Mouse (Mus musculus) embryonic facial prominence, embryonic 14.5 days (tissue): ENCODE results near the gene Myh10. TPM values are rescaled to one million over a fixed set of nuclear protein-coding genes. Genes with fewer than 3 reads are reported as not detected.

ENCODE experiments used
- ATAC-seq: fragments of 200-750 bp; cut with Nextera tagmentation; 2 replicates; pipeline ENCODE4 v1.8.0; 2017; ENCODE audit warnings: low read depth, moderate number of reproducible peaks, moderate TSS enrichment
- DNase-seq: peaks from one replicate; pipeline ENCODE4 v3.0.0-alpha.2; 2015; ENCODE audit warnings: low spot score
- H3K27ac ChIP-seq: fragments of 300-500 bp; sonication (generic); replicated peaks from 2 replicates; pipeline ENCODE4 v1.5.1; 2014; ENCODE audit warnings: low read depth, mild to moderate bottlenecking, low read length, moderate library complexity
- H3K27me3 ChIP-seq: fragments of 300-500 bp; sonication (generic); replicated peaks from 2 replicates; pipeline ENCODE4 v1.6.1; 2014; ENCODE audit warnings: low read length; ENCODE audit not compliant: control insufficient read depth, insufficient read depth
- H3K36me3 ChIP-seq: fragments of 300-500 bp; sonication (generic); 2 replicates; pipeline ENCODE4 v1.6.1; 2014; ENCODE audit warnings: low read length, mixed read lengths; ENCODE audit not compliant: control insufficient read depth, insufficient read depth
- H3K4me1 ChIP-seq: fragments of 300-500 bp; sonication (generic); 2 replicates; pipeline ENCODE4 v1.6.1; 2014; ENCODE audit warnings: antibody characterized with exemption, low read length; ENCODE audit not compliant: control insufficient read depth, insufficient read depth
- H3K4me2 ChIP-seq: fragments of 300-500 bp; sonication (generic); 2 replicates; pipeline ENCODE4 v1.6.1; 2014; ENCODE audit warnings: low read depth, mild to moderate bottlenecking, low read length, moderate library complexity, mixed read lengths
- H3K4me3 ChIP-seq: fragments of 300-500 bp; sonication (generic); 2 replicates; pipeline ENCODE4 v1.5.1; 2014; ENCODE audit warnings: low read depth, mild to moderate bottlenecking, low read length
- H3K9ac ChIP-seq: fragments of 300-500 bp; sonication (generic); 2 replicates; pipeline ENCODE4 v1.6.1; 2014; ENCODE audit warnings: low read depth, mild to moderate bottlenecking, low read length, moderate library complexity, mixed read lengths
- H3K9me3 ChIP-seq: fragments of 300-500 bp; sonication (generic); 2 replicates; pipeline ENCODE4 v1.6.1; 2016; ENCODE audit warnings: low read length; ENCODE audit not compliant: control insufficient read depth
- WGBS: fragments of 180-500 bp; shearing (Covaris S2); extraction: QIAGEN DNeasy Blood & Tissue Kit; methylation state at CpG from one replicate; pipeline ENCODE4 v1.1.7; 2014; 5-methylcytosine and 5-hydroxymethylcytosine counted together
- polyA plus RNA-seq: library from polyadenylated mRNA; unstranded; fragments of >200 nt; fragmentation: Nextera tagmentation; extraction: Ambion mirVana; gene quantifications from 2 replicates; pipeline ENCODE4 v1.2.1, GENCODE M21; 2014

The Myh10 gene
- polyA plus RNA-seq, 1 experiment from 2014 or later = 103 TPM

DNA sequence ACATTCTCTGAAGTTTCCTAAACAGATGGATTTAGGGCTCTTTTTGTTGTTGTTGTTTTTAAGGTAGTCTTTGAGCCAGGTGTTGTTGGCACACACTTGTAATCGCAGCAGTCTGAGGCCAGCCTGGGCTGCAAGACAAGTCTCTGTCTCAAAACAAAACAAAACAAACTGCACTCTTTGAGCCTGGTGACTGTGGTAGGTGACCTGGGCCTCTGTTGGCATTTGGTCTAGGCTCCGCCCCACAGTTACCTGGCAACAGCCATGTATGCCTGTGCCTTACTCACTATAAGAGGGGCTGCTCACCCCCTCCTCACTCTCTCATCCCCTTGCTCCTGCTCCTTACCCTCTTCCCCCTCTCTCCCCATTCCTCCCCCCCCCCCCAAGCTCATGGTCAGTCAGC lies 170.9 kb downstream of the Myh10 start:
- Histone ChIP-seq H3K27me3 (no peaks in the 10 kb centered on the region), H3K27ac (no peak overlapping the region), H3K4me1 (no peaks in the 10 kb centered on the region), H3K9me3 (no peaks in the 10 kb centered on the region), H3K36me3 (no peaks in the 10 kb centered on the region), H3K4me3 (no peak overlapping the region), H3K9ac (no peak overlapping the region), H3K4me2 (no peak overlapping the region)
- WGBS = 68% methylated on average over 2 of the region's 2 CpGs
- DNase-seq = no peak
- no peak for ATAC-seq

DNA sequence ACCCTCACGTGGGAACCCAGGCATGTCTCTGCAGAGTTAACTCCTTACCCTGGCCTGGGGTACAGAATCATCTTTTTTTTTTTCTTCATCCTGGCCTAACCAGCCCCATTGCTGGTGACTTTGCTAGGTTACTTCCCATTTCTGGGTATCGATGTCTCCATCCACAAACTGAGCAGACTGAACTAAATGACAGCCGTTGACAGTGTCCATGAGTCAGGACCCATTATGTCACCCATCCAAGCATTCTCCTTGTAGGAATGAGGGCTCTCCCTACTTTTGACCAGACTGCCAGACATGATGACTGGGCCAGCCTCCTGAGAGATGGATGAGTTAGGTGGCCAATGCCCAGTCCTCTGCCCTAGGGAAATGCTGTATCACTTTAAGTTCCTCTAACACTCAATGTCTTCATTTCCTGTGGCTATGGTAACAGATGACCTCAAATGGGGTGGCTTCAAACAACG lies 172.3 kb downstream of the Myh10 start:
- Histone ChIP-seq H3K4me2 (no peak overlapping the region), H3K9me3 (no peaks in the 10 kb centered on the region), H3K27me3 (no peaks in the 10 kb centered on the region), H3K36me3 (no peaks in the 10 kb centered on the region), H3K9ac (no peak overlapping the region), H3K27ac (no peak overlapping the region), H3K4me1 (no peaks in the 10 kb centered on the region), H3K4me3 (no peak overlapping the region)
- ATAC-seq (no peak), DNase-seq (no peak)
- 73% methylated on average over 4 of the region's 4 CpGs for WGBS

DNA sequence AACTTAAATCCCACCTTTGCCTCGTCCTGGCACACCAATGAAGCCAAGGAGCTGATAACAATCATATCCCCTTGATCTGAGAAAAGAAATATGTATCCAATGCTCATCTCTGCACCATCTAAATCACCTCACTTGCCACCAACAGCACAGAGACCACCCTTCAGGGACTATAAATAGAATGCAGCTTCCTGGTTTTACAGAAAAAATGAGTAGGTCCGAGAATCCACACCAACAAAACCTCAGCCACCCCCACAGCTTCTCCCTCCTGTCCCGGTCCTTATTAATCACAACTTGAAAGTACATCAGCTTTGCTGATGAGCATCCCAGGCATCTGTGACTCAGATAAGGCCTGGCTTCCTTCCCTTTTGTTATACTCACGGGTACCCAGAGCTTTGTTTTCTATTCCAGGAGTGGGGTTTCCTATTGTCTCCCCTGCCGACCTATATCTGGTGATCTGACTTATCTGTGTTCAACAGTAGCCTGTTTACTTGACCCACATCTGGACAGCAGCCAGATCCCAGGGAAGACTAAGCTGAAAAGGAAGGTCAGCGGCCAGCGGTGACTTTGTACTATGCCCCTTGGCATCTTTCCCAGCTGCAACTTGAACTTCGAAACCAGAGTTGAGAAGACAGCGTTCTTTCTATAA lies 173.3 kb downstream of the Myh10 start:
- ATAC-seq = 0 out of 2 replicates have a peak, but pooled peaks have one; percentile 6
- peak; percentile 65 for DNase-seq
- 45% methylated on average over 9 of the region's 9 CpGs for WGBS

More for the DNA sequence above, 173.3 kb downstream of the Myh10 start:
- Histone ChIP-seq H3K36me3 (no peaks in the 10 kb centered on the region), H3K27me3 (no peaks in the 10 kb centered on the region), H3K4me2 (no peak overlapping the region), H3K9ac (no peak overlapping the region), H3K27ac (no peak overlapping the region; the same call in 1 of the 2 replicates), H3K9me3 (no peaks in the 10 kb centered on the region), H3K4me3 (no peak overlapping the region), H3K4me1 (no peaks in the 10 kb centered on the region)

Other genes starting within 250 kb of the Myh10 start
- 2.2 and 2.8 TPM in 2 replicates for gene Pik3r6, start 188.5 kb upstream of the Myh10 start, polyA plus RNA-seq
- gene Mfsd6l, start 135.4 kb upstream of the Myh10 start, polyA plus RNA-seq = 0.92 and 0.93 TPM in 2 replicates
- gene Ccdc42, start 104.5 kb upstream of the Myh10 start, polyA plus RNA-seq = 0.28 and 0.64 TPM in 2 replicates
- gene Ndel1, start 180.3 kb downstream of the Myh10 start, polyA plus RNA-seq = 90.0 and 95.4 TPM in 2 replicates
- gene Rnf222, start 197.0 kb downstream of the Myh10 start, polyA plus RNA-seq = 0.17 and 0.45 TPM in 2 replicates
- 1,088 and 1,233 TPM in 2 replicates for gene Rpl26, start 210.0 kb downstream of the Myh10 start, polyA plus RNA-seq
- gene Odf4, start 235.5 kb downstream of the Myh10 start, polyA plus RNA-seq = not detected in 2 replicates